Mouse (Mus musculus): ENCODE data around the gene Cd300ld5.
A peak's percentile ranks its signal among the peaks of the same experiment; 100 is the strongest.
"Not testable (repeated sequence)": the region's sequence is repeated elsewhere in the genome, so short reads cannot be mapped to it uniquely, and the experiment has no call there.

The Cd300ld5 gene

DNA sequence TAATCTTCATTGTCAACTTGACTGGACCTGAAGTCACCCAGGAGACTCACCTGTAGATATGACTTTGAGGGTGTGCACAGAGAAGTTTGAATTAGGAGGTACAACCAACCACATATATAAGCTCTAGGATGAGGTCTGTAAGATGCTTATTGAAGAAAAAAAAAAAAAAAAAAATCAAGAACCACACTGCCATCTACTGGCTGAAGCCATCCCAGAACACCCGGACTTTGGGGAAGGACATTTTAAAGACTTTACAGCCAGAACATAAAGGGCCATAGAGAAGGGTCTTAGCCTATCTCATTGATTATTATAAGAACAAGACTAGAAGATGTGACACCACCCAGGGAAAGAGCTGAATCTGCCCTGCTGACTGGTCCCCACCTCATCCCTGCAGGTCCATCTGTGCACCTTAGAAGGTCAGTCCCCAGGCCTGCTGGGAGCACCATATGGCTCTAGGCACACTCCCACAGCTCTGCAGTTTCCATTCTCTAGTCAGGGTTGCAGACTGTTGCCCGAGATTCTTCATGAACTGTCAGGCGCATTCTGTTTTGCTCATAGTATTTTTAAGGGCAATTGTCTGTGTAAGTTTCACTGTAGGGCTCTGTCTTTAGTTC, 11.8 kb upstream of the Cd300ld5 start:
- no peak for DNase-seq (ENCODE audit: low spot score in 2 of 2)

DNA sequence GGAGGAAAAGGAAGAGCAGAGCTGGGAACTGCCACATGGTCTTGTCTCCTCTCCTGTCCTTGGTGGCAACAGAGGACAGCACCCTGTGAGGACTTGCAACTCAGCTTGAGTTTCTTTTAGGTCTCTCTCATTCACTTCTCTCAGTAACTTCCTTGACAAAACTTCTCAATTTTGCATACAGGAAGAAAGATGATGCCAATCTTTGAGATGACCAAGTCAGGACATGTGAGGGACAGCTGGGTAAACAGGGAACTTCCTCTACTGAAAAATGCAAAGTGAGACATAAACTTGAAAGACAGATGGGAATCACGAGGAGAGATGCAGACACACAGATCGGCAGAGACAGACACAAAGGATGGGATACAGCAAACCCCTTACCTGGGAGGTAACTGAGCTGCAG, 10.7 kb upstream of the Cd300ld5 start, which contains the start of gene Cd300ld3:
Cd300ld3 (minus strand) TSS at position 151 of the 400 bp plus-strand sequence.
- DNase-seq (ENCODE audit: low spot score in 2 of 2) = peak in 1 of 2 experiments; percentile 44

DNA sequence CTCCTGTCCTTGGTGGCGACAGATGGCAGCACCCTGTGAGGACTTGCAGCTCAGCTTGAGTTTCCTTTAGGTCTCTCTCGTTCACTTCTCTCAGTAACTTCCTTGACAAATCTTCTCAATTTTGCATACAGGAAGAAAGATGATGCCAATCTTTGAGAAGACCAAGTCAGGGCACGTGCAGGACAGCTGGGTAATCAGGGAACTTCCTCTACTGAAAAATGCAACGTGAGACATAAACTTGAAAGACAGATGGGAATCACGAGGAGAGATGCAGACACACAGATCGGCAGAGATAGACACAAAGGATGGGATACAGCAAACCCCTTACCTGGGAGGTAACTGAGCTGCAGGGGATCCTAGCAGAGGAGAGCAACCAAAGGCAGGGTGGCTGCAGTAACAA, 10.7 kb downstream of the Cd300ld5 start, which contains the start of gene Cd300ld4:
Cd300ld4 (minus strand) TSS at position 101 of the 400 bp plus-strand sequence.
- DNase-seq (ENCODE audit: low spot score in 2 of 2) = not testable (repeated sequence)

- DNase-seq (ENCODE audit: low spot score in 2 of 2) = not testable (repeated sequence)
These were observed 21.5 kb downstream of the Cd300ld5 start, which contains the start of gene Cd300ld2 for GRCm38 (mm10) chr11:115016093-115016492. Cd300ld2 (minus strand) TSS chr11:115016193.

- DNase-seq (ENCODE audit: low spot score in 2 of 2) = peak; percentile 3 to 46
These were observed 33.5 kb downstream of the Cd300ld5 start for GRCm38 (mm10) chr11:115004070-115004469.

- DNase-seq (ENCODE audit: low spot score in 2 of 2) = no peak
These were observed 36.0 kb downstream of the Cd300ld5 start, which contains the start of gene Cd300c2 for GRCm38 (mm10) chr11:115001474-115002040. Cd300c2 (minus strand) TSS chr11:115001880.

DNA sequence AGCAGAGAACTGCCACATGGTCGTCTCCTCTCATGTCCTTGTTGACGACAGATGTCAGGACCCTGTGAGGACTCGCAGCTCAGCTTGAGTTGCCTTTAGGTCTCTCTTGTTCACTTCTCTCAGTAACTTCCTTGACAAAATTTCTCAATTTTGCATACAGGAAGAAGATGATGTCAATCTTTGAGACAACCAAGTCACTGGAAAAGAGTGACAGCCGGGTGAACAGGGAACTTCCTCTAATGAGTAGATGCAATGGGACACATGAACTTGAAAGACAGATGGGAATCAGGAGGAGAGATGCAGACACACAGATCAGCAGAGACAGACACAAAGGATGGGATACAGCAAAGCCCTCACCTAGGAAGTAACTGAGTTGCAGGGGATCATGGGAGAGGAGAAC, 47.8 kb downstream of the Cd300ld5 start, which contains the start of gene Cd300ld:
Cd300ld (minus strand) TSS at position 130 of the 400 bp plus-strand sequence.
- DNase-seq (ENCODE audit: low spot score in 2 of 2) = peak in 1 of 2 experiments; percentile 4

DNA sequence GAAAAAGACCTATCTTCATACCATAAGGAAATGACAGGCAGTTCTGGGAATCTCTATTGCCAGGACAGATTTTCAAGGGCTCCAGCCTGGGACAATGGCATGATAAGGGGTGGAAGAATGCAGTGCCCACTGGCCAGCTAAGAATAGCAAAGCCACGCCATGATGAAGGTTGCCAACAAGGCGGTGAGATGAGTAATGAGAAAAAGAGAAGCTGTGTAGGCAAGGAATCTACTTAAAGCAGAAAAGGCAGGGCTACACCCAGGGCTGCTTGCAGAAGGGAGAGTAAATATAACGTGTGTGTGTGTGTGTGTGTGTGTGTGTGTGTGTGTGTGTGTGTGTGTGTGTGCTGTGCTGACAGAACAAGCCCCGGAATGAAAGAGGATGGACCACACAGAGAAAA, 55.7 kb downstream of the Cd300ld5 start:
- no peak for DNase-seq (ENCODE audit: low spot score in 2 of 2)
